Mouse (Mus musculus): ENCODE measurements at regions not wholly inside any gene's neighbourhood (a gene's known extent, or its start where the extent isn't known, plus 50 kb on each side); places are given as distances from the start of the nearest gene placed in this dataset.

- TF ChIP-seq CTCF (IDR thresholded peaks at IDR 0.05; ENCODE audit: insufficient read depth, low read depth, low read length) = no peak
- TF ChIP-seq POLR2A (IDR thresholded peaks at IDR 0.05; ENCODE audit: insufficient read depth, low read depth, low read length) = no peak
Measured at GRCm38 (mm10) chr2:115257391-115257790, 324.1 kb upstream of the BC052040 start.
